Mouse (Mus musculus): ENCODE results near the gene Fam172a.

DNA sequence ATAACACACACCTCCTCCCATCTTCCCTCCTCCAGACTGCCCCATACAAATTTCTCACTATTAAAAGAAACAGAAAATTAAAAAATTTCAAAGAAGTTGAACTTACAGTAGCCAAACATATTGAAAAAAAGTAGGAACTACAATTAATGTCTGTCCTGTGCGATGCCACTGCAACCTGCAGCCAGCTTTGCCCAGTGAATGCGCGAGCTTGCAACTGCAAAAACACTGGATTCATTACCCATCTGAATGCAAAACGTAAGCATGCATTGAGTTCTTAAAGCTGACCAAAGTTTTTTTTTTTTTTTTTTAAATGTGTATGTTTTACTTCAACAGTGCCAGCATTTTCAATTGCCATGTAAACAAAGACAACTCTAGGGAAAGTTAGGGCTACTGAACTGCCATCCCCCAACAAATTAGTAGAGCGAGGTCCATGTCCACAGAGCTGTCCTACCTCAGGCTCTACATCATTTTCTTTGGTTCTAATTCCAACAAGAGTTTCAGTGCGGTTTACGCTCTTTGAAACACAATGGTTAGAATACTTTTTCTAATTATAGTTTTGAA is 494.5 kb downstream of the Fam172a start:
- no peak for TF ChIP-seq CTCF (IDR thresholded peaks at IDR 0.05; ENCODE audit: borderline replicate concordance, insufficient read depth, low read depth, low read length)
- no peak for TF ChIP-seq POLR2A (IDR thresholded peaks at IDR 0.05; ENCODE audit: borderline replicate concordance, insufficient read depth, low read length)

Measured in cerebellum, adult 2 months (tissue).